Mouse (Mus musculus) layer of hippocampus, adult 18-20 months (tissue): ENCODE results near the gene Lrrc41. TPM values are rescaled to one million over a fixed set of nuclear protein-coding genes. Genes with fewer than 3 reads are reported as not detected.

Experiments
- DNase-seq, 2 experiments: peaks; one replicate each; pipeline ENCODE4 v3.0.0; 2022; ENCODE audit warnings: low spot score in 2 of 2
- total RNA-seq, 2 experiments: library from RNA; stranded (reverse); gene quantifications; 2 replicates each; pipeline ENCODE4 v1.2.3; 2021

Lrrc41 gene
- total RNA-seq, 2 experiments from 2014 or later: 46.2 to 50.1 TPM

DNA sequence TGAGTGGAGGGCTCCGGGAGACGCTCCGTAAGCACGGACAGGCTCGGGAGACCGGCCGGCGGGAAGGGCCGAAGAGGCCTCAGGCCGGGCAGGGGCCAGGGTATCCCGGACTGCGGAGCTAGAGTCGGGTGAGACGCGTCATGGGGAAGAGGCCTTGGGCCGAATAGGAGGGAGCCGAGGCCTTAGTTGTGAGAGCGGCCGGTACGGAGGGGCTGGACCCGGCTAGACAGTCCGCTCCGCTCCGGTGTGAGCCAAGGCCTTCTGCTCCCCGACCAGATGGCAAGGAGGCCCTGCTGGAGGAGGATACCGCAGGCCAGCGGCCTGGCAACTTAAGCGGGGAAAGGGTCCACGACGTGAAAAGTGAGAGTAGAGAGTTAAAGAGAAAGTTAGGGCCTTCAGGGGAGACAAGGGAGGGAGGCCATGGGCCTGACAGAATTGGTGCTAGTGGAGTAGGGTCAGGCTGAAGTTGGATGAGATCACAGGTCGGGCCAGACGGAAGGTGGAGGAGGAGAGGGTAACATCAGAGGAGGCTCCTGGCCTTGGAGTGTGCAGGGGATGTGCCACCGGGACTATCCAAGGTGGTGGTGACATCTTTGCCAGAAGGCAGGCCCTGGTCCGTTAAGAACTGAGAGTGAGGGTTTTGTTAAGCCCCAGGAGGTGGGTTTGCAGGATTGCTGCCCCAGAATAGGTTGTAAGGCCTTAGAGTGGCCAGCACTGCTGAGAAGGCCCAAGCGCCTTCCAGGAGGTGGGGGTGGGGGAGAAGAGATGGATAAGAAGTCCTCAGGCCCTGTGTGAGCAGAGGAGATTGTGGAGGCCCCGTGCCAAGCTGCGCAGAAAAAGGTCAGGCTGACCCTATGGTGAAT lies 1.5 kb downstream of the Lrrc41 start:
- DNase-seq: peak in 1 of 2 experiments; percentile 18

DNA sequence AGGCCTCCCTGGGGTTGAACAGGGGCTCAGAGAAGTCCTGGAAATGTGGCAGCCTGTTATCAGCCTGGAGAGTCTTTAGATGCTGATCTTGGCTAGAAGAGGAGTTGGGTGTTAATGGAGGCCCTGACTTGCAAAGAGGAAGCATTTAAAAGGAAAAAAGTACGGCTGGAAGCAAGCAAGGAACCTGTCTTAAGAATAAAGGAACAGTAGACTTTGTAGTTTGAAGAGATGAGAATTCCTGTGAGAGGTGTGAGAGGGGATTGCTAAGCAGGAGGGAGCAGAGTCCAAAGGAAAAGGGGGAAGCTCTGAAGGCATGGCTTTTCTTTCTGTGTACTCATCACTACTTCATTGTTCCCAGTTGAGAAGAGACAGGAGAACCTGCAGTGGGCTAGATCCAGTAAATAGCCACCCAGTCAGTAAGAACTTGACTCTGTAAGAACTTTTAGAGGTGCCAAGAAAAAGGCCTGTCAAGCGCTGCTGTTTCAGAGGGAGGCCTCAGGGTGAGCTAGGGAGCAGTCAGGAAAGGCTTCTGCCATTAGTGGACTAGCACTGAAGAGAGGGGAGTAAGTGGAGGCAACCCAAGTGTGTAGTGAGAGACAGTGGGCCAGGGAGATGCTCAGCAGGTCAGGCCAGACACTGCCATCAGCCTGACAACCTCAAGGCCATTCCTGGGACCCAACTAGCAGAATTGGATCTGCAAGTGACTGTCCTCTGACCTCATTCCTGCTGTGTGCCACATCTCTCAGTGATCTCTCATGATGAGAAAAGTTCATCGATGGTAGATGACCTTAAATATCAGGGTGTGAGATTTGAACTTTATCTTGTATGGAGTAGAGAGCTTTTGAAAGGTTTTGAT lies 2.4 kb downstream of the Lrrc41 start:
- no peak for DNase-seq

DNA sequence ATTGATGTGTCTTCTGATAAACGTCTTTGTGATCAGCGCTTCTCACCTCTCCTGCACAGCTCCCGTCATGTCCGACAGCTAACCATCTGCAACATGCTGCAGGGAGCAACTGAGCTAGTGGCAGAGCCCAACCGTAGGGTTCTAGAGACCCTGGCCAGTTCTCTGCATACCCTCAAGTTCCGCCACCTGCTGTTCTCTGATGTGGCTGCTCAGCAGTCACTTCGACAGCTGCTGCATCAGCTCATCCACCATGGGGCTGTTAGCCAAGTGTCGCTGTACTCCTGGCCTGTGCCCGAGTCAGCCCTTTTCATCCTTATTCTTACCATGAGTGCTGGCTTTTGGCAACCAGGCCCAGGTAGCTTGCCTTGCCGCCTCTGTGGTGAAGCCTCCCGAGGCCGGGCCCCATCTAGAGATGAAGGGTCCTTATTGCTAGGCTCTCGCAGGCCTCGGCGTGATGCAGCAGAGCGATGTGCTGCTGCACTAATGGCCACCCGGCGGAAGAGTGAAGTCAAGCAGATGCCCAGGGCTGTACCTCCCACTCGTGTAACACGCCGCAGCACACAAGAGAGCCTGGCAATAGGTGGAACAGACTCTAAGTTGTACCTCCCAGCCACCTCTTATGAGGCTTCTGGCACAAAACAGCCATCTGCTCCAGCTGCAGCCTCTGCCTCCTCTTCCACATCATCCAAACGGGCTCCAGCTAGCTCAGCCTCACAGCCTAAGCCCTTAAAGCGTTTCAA lies 13.6 kb downstream of the Lrrc41 start:
- peak in 1 of 2 experiments; percentile 17 for DNase-seq

DNA sequence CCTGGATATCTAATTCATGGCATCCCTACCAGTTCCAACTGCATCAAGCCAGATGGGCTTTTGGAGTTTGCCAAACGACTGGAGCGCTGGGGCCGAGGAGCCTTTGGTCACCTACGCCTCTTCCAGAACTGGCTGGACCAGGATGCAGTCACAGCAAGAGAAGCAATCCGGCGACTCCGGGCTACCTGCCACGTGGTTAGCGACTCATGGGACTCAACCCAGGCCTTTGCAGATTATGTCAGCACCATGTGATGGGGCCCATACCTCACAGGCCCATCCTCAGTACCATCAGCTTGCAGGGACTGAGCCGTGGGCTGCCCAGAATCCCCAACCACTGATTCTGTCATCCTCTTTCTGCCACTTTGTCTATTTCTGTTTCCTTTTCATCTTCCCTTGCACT lies 21.2 kb downstream of the Lrrc41 start:
- DNase-seq: no peak

DNA sequence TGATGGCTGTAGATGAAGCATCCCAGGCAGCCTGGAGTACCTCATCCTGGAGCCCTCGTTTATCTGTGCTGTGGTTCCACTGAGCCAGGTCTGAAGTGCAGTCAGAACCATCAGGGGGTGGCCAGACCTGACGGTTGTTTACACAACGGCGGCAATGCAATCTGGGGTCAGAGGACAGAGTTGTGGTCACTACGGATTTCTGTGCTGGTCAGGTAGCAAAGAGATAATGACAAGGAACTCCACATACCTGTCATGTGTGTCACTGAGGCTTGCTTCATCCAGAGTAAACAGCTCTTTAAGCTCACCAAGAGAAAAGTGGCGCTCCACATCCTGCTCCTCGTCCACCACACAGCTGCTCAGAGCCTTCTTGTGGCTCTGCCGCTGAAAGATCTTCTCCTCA lies 22.1 kb downstream of the Lrrc41 start:
- DNase-seq: no peak

DNA sequence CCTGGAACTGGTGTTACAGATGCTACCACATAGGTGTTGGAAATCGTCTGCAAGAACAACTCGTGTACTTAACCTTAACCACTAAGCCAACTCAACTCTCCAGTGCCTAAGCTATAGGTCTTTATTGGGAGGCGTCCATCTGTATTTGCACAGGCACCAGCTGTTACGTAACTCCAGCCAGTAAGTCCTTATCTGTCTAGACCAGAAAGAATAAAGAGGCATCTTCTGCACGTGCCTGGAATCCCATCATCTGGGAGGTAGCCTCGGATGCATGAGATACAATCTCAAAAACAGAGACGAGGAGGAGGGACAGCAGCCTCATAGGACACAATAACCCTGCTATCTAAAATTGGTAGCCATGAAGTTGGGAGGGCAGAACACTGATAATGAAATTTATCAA lies 25.9 kb downstream of the Lrrc41 start:
- no peak for DNase-seq

DNA sequence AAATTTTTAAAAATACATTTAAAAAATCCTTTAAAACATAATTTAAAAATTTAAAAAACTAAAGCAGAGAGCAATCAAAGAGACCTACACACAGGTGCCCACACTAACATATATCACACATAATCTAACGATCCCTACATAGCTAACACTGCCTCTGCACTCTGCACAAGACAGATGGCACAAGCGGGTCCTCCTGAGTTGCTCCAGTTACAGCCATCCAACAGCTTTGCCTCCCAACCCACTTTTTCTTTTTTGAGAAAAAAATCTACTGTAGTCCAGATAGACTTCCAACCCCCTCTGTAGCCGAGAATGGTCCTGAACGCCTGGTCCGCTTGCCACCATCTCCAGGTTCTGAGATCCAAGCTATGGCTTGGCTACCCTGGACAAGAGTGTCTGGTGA lies 30.2 kb downstream of the Lrrc41 start:
- DNase-seq: no peak

DNA sequence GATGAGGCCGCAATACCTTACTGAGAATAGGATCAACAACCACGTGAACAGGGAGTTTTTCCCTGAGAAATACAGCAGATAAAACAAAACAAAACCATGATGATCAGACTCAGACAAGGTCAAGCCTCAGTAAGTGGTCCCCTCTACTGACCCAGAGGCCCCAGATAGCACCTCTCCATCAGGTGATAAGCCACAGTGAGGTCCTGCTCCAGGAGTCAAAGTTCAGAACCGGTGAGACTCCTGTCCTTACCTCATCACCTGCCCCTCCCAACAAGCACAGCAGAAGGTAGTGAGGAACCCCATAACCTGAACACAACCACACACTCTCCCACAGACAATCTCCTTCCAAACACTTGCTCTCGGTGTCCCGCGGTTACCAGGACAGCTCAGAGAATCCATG lies 35.6 kb downstream of the Lrrc41 start:
- DNase-seq: no peak

DNA sequence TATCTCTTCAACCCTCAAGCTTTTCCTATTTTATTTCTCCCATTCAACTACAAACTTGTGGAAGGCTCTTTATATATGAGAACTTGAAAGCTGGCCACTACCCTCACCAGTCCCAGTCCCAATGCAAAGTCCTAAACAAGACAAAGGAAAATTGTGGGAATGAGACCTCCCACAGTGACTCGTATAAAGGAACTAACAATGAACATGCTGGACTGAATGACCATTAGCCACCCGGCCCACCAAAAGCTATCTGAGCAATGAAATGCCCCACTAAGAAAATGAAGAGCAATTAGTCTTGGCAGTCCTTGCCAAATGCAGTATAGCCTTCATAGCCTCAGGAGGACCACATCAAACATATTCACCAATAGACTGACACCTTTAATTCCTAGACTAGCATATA lies 36.4 kb downstream of the Lrrc41 start:
- no peak for DNase-seq

DNA sequence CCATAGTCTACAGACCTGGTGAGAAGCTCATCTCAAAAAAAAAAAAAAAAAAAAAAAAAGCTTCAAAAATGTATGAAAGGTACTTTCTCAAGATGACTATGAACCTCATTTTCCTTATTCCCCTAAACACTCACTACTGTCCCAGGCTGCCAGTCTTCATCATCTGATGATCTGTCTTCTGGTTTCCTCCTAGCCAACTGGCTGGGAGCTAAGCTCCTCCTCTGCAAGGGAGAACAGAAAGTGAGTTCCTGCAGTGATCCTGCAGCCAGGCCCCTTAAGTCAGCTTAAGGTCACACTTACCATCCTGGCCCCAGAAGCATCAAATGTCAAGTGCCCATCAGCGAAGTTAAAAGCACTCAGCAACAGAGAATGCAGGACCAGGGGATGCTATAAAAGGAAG lies 47.7 kb downstream of the Lrrc41 start:
- no peak for DNase-seq

DNA sequence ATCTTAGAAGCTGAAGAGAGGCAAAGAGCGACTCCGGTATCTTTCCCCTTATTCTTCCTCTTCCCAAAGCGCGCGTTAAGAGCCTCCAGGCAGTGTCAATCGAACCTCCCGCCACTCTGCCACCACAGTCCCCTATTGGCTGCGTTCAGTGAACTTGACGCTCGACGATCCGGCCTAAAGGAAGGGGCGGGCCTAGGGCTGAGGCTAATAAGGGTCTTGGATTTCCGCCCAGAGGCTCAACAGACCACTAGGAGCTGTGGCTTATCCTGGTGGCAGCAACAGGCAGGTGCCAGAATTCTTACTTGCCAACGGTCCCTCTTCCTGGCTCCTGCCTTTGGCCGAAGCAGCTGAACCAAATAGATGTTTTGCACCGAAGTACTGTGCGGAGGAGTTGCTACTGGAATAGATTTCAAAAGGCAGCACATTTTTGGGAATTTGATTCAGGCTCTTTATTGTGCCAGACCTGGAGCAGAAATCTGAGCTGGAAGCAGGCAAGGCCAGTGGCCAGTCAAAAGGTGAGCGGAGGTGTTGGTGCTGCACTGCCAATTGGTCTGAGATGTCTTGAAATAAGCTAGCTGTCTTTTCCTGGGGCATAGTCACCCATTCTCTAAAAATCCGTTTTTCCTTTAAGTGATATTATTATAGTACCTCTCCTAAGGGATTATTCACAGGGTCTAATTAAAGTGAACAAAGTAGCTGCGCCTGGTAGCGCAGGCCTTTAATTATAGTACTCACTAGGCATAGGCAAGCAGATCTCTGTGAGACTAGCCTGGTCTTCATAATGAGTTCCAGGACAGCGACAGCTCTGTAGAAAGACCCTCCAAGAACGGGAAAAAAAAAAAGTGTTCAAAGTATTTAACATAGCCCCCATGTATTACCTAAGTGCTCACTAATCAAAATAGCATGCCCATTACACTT lies 48.8 kb downstream of the Lrrc41 start, which contains the start of the genes Rad54l and Pomgnt1:
TSS of gene Rad54l (minus strand) at position 89 of the 918 bp plus-strand sequence.
TSS of gene Pomgnt1 (plus strand) at position 239 of the 918 bp plus-strand sequence.
- DNase-seq: peak; percentile 72 to 78

DNA sequence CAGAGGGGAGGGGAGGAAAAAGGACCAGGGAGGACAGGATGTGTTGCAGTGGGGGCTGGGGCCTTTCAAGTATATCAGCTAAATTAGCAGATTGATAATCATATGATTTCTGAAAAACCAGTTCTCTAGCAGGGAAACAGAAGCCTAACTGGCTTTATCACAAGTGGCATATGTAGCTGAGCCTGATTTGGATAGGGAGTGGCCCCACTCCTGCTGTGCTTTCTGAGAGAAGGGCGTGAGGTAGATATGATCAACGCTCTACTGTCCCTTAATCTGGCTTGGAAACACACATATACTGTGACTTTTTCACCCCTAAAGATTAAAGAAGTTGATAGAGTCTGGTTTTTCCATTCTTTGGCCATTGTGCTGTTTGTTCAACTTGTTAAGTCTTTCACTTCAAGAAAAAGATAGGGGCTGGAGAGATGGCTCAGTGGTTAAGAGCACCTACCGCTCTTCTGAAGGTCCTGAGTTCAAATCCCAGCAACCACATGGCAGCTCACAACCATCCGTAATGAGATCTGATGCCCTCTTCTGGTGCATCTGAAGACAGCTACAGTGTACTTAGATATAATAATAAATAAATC lies 50.8 kb downstream of the Lrrc41 start:
- DNase-seq: peak in 1 of 2 experiments; percentile 26

DNA sequence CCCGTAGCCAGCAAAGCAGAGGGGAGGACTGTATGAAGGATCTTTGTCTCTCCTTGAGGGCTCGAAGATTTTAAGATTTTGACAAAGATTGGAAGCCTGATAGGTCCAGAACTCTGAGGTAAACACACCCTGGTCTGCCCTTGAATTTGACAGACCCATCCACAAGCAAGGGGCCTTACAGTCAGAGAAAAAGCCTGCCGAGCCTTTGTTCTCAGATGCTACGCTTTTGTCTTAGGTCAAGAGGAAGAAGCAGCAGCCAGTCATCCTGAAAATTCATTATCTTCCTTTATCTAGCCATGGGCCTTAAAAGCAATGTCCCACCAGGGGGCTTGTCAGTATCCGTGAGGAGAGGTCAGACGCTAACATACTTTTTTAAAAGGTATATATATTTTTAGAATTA lies 52.9 kb downstream of the Lrrc41 start:
- DNase-seq: no peak

DNA sequence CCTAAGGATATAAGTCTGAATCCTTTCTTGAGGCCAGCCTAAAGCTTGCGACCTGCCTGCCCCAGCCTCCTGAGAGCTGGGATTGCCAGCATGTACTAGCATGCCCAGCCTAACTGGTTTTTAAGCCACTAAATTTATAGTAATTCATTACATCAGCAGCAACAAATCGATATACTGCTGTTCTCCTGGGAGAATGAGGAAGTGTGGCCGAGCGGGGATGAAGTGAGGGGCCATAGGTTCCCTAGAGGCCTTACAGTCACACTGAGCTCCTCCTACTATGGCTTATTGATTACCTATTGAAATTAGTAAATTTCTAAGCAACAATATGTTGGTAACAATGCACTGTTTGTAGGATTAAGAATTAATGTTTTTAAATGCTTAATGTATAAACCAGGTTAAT lies 58.1 kb downstream of the Lrrc41 start:
- DNase-seq: no peak

DNA sequence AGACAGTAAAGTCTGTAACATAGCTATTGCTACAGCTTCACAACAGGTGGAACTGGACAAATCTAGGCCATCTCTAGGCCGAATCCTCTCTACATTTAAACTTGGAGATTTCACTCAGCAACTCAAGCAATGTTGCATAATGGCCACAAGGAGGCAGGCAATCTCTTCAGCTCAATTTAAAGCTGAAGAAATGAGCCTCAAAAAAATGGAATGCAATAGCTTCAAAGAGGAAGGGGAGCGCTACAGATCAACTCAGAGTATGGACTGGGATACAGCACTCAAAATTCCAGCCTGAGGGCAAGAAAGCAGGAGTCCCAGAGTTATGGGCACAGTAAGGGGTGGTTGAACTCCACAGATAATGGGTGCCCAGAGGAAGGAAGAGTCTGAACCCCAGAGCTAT lies 59.9 kb downstream of the Lrrc41 start:
- peak in 1 of 2 experiments; percentile 43 for DNase-seq

DNA sequence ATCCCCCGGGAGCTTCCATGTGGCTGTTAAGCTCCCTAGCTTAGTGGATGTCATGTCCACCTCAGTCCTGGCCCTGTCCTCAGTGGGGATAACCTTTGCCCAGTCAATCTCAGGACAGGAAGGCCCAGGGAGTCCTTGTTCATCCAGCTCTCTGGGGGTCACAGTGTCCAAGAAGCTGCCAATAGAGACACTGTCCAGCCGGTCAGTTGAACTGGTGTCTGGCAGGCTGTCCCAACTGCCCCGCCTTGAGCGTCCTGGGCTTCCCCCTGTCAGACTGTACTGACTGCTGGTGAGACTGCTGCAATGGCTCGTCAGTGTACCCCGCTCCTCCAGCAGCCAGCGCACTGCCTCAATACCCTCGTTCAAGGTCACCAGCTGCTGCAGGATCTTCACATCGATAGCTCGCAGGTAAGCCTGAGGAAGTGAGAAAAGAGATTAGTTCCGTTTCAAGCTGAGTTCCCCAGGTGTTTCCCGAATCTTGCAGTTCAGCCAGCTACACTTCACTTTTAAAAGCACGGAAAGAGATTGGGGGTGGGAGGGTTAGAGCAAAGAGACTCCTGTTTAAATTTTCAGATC lies 62.4 kb downstream of the Lrrc41 start:
- no peak for DNase-seq

DNA sequence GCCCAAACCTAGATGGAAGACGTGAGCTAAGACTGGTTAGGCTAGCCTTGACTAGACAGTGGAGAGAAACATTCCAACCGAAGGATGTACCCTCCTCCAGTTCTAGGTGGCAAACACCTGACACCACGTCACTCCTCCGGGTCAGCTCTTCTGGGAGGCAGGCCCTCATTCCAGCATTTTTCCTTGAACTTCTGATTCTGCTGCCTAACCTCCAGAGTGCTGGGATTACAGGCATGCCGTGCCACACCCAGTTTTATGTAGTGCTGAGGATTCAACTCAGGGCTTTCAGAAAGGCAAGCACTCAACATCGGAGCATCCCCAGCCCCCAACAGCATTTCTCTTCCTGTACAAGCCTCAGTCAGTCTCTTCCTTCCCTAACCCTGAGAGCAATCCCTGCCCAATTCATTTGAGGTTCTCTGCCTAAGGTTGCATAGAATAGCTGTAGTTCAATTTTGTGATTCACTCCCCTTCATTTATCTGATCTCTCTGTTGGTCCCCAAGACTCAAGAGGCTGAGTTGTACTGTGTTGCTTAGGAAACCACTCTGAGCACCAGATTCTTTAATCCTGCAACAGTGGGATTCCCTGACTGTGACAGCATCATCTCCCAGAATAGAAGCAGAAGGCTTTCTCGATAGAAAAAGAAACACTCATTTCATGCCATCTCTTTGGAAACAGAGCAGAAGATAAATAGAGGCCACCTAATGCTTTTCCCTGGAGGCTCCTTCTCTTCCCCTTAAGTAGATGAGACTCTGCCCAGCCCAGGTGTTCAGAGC lies 65.9 kb downstream of the Lrrc41 start:
- no peak for DNase-seq

DNA sequence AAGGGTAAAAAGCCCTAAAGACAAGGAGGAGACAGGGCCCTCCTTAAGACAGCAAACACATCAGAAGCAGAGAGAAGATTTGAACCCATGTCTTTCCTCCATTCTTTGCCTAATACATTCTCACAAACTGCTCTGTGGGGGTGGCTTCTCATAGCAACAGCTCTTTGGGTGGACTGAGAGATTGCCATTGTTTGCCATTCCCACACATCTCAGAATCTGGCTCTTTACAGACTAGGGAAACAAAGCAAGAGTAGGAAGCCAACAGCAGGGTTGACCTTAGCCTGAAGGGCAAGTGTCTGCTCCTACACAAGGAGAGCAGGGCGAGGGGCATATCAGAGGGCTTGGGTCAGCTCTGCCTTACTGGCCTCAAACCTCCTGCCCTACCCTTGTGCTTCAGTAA lies 66.7 kb downstream of the Lrrc41 start:
- DNase-seq: no peak

DNA sequence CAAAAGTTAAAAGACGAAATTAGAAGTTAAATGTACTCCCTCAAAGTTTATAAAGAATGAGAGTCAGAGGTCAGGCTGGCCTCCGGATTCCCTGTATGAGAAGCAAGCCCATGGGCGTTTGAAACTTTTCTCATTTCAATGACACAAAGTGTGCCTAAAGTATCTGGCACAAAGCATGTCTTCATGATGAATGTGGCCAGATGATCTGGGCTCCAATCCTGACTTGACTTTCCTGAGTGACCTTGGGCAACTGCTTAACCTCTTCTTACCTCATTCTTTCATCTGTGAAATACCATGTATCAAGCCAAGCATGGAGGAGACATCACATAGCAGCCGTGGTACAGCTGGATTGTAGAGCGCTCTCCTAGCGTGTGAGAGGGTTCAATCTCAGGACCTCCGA lies 67.2 kb downstream of the Lrrc41 start:
- DNase-seq: no peak
